Mouse (Mus musculus): ENCODE data around the gene Stoml1.

DNA sequence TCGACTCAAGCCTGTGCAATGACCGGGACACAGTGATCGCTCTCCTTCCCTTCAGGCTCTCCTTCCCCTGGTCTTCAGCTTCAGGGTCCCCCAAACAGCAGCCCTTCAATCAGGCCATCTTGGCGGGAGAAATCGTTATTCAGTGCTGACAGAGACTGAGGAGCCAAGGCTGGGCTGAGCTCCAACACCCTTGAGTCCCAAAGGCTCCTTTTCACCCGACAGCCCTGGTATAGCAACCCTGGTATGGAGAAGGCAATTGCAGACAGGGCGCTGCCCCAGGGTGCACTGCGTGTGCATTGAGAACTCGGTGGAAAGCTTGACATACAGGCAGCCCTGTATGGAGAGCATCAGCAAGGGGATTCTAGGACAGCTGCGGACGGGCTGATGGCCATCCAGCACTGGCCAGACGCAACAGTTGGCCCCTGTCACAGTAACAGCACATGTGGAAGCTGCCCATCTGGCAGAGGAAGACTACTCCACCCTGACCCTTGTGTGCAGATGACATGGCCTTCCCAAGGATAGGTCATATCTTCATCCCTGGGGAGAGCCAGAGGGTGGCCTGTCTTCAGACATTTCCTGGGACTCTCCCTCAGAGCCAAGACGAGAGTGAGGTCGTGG is 57.2 kb downstream of the Stoml1 start:
- no peak for TF ChIP-seq CTCF (IDR thresholded peaks at IDR 0.05; ENCODE audit: extremely low read depth, insufficient read length, insufficient replicate concordance, low read depth, low read length)
- no peak for TF ChIP-seq POLR2A (IDR thresholded peaks at IDR 0.05; ENCODE audit: low read depth, low read length)
